8 mouse cellular contexts compared by ENCODE assay signal in the genomic region with DNA sequence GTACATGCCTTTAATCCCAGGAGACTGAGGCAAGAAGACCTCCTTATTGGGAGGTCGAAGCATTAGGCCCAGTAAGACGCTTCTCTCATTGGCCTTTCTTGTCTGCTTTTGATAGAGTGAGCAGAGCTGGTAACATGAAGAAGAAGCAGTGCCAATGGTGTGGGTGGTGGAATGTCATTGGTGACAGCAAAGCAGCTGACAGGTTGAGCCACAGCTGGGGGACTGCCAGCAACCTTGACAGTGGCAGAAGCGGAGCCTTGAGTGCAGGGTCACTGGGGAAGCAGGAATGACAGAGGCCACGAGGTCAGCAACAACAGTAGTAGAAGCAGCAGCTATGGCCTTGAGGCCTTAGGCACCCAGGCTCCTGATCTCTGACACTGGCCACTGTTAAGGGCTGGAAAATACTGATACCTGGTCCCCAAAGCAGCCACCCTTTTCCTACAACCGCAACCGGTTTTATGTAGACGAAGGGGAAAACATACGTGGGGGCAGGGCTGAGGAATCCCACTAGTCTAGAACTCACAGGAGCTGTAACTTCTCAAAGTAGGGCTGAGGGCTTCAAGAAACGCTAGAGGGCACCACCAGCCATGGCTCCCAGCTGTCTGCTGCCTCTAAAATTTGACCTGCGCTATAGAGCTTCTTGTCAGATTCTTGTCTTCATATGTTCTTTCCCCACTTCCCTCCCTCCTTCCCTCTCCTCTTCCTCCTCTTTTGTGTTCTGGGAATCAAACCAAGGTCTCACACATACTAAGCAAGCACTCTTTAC. TPM values are rescaled to one million over a fixed set of nuclear protein-coding genes. Genes with fewer than 3 reads are reported as not detected.
A peak's percentile ranks its signal among the peaks of the same experiment; 100 is the strongest.
DNase-seq lines count a peak whose midpoint lies in the region; ATAC-seq and TF ChIP-seq lines count a peak whose summit lies in the region.
"Had no signal": no experiment of that assay in that cellular context is flagged by ENCODE, and none has a peak within 500 bp of the region (broad histone marks: within the 10 kb centered on the region; RNA-seq: fewer than 3 reads in every experiment).

No protein-coding gene starts in this region.

- H3K27me3 ChIP-seq in limb, embryonic 11.5 days (ENCODE audit: control insufficient read depth, insufficient read depth, low read length): peaks cover 1% of the 10 kb centered on the region; the same call in 1 of the 2 replicates
- H3K27me3 ChIP-seq in limb, embryonic 10.5 days (ENCODE audit: low read depth, poor library complexity, severe bottlenecking): peaks cover 26% of the 10 kb centered on the region
- no peaks in the 10 kb centered on the region for H3K27me3 ChIP-seq in liver, embryonic 13.5 days
- no peaks in the 10 kb centered on the region for H3K27me3 ChIP-seq in spleen, adult 2 months (ENCODE audit: control insufficient read depth, insufficient read depth, low read length)

- TF ChIP-seq POLR2A in spleen, adult 2 months (IDR thresholded peaks at IDR 0.05; ENCODE audit: low read depth, low read length): no peak

- H3K9ac ChIP-seq in limb, embryonic 11.5 days (ENCODE audit: low read length): no peak overlapping the region
- peak overlapping the region; percentile 26; the same call in 1 of the 2 replicates for H3K9ac ChIP-seq in liver, embryonic 13.5 days
- H3K9ac ChIP-seq: hindbrain, embryonic 15.5 days had no signal

- no peaks in the 10 kb centered on the region for H3K36me3 ChIP-seq in limb, embryonic 11.5 days (ENCODE audit: control insufficient read depth, insufficient read depth, low read length)
- H3K36me3 ChIP-seq in limb, embryonic 10.5 days: no peaks in the 10 kb centered on the region
- H3K36me3 ChIP-seq in liver, embryonic 13.5 days: no peaks in the 10 kb centered on the region
- no peaks in the 10 kb centered on the region for H3K36me3 ChIP-seq in spleen, adult 2 months (ENCODE audit: control insufficient read depth, insufficient read depth, low read length)
- H3K36me3 ChIP-seq: hindbrain, embryonic 15.5 days had no signal

- H3K4me2 ChIP-seq in limb, embryonic 11.5 days (ENCODE audit: low read depth, severe bottlenecking): no peak overlapping the region
- no peak overlapping the region for H3K4me2 ChIP-seq in liver, embryonic 13.5 days
- H3K4me2 ChIP-seq: hindbrain, embryonic 15.5 days had no signal

- H3K4me1 ChIP-seq in limb, embryonic 11.5 days (ENCODE audit: control insufficient read depth, insufficient read depth, low read length): no peaks in the 10 kb centered on the region
- no peaks in the 10 kb centered on the region for H3K4me1 ChIP-seq in limb, embryonic 10.5 days
- peaks cover 61% of the 10 kb centered on the region for H3K4me1 ChIP-seq in liver, embryonic 13.5 days (replicated peaks)
- H3K4me1 ChIP-seq in spleen, adult 2 months (ENCODE audit: control insufficient read depth, insufficient read depth, insufficient read length): no peaks in the 10 kb centered on the region

- no peak overlapping the region for H3K27ac ChIP-seq in limb, embryonic 11.5 days (replicated peaks; ENCODE audit: low read depth, low read length)
- no peak overlapping the region for H3K27ac ChIP-seq in limb, embryonic 10.5 days
- peak overlapping the region; percentile 64 for H3K27ac ChIP-seq in liver, embryonic 13.5 days
- H3K27ac ChIP-seq in spleen, adult 2 months (ENCODE audit: insufficient read depth, low read length): no peak overlapping the region
- H3K27ac ChIP-seq: hindbrain, embryonic 15.5 days had no signal

- no peak for ATAC-seq in limb, embryonic 11.5 days (ENCODE audit: insufficient number of reproducible peaks, low FRiP score, low TSS enrichment, low read depth)
- peak; percentile 47 for ATAC-seq in liver, embryonic 13.5 days (ENCODE audit: low read depth)

- whole genome bisulfite sequencing in limb, embryonic 11.5 days: 40% methylated on average over 10 of the region's 10 CpGs
- WGBS in limb, embryonic 10.5 days: 33% methylated on average over 10 of the region's 10 CpGs
- 18% methylated on average over 10 of the region's 10 CpGs for WGBS in liver, embryonic 13.5 days (ENCODE audit: insufficient replicate concordance)
- WGBS in spleen, adult 2 months: 44% methylated on average over 10 of the region's 10 CpGs

- TF ChIP-seq CTCF in spleen, adult 2 months (IDR thresholded peaks at IDR 0.05; ENCODE audit: extremely low read depth, insufficient read depth, insufficient read length, insufficient replicate concordance): peak; percentile 63; the same call in 1 of the 2 replicates

- no peak overlapping the region for H3K4me3 ChIP-seq in limb, embryonic 11.5 days (ENCODE audit: low read depth, low read length)
- H3K4me3 ChIP-seq in limb, embryonic 10.5 days: no peak overlapping the region
- H3K4me3 ChIP-seq in liver, embryonic 13.5 days (replicated peaks): no peak overlapping the region
- no peak overlapping the region for H3K4me3 ChIP-seq in spleen, adult 2 months (ENCODE audit: extremely low read depth, insufficient read depth, insufficient read length)
- H3K4me3 ChIP-seq: hindbrain, embryonic 15.5 days had no signal

- H3K9me3 ChIP-seq in limb, embryonic 11.5 days (ENCODE audit: control insufficient read depth, low read length): no peaks in the 10 kb centered on the region
- H3K9me3 ChIP-seq in limb, embryonic 10.5 days (replicated peaks): no peaks in the 10 kb centered on the region
- H3K9me3 ChIP-seq in liver, embryonic 13.5 days (replicated peaks): no peaks in the 10 kb centered on the region
- H3K9me3 ChIP-seq: hindbrain, embryonic 15.5 days had no signal

- peak; percentile 53 for DNase-seq in limb, embryonic 11.5 days (ENCODE audit: low spot score)
- no peak for DNase-seq in limb, embryonic 10.5 days (ENCODE audit: low spot score)
- peak; percentile 70 for DNase-seq in NIH3T3 (ENCODE audit: low read depth)
- DNase-seq in c-Kit-positive CD71-positive TER-119-negative erythroid progenitor cells, embryonic 14.5 days (ENCODE audit: low read depth): peak; percentile 65
- peak; percentile 79 for DNase-seq in gonadal fat pad, adult 2 months (ENCODE audit: low read depth)
- DNase-seq in liver, embryonic 13.5 days: peak; percentile 53
- DNase-seq in spleen, adult 2 months (ENCODE audit: low read depth in 1 of 2, low spot score in 2 of 2): peak in 1 of 2 experiments; percentile 17

RNA-seq across cellular contexts. Expression of a gene that starts 20.9 kb away (rescaled TPM):
- not detected in 2 replicates for polyA plus RNA-seq in limb, embryonic 11.5 days (2014; fragmentation: Nextera tagmentation; extraction: Ambion mirVana)
- polyA plus RNA-seq in limb, embryonic 10.5 days (2016; fragmentation: Nextera tagmentation; extraction: Ambion mirVana): not detected in 2 replicates
- not detected in 2 replicates for polyA plus RNA-seq in gonadal fat pad, adult 2 months (2012; rRNA removed)
- not detected in 2 replicates for polyA plus RNA-seq in liver, embryonic 13.5 days (2015; fragmentation: Nextera tagmentation; extraction: Ambion mirVana)
- polyA plus RNA-seq in spleen, adult 2 months (2012; rRNA removed): not detected in 2 replicates
- polyA plus RNA-seq: hindbrain, embryonic 15.5 days had no signal

RNA-seq across cellular contexts. Expression of a gene that starts 32.3 kb away (rescaled TPM):
- polyA plus RNA-seq in limb, embryonic 11.5 days (2014; fragmentation: Nextera tagmentation; extraction: Ambion mirVana): 0.65 and 0.68 TPM in 2 replicates
- 0.11 and 0.48 TPM in 2 replicates for polyA plus RNA-seq in limb, embryonic 10.5 days (2016; fragmentation: Nextera tagmentation; extraction: Ambion mirVana)
- 4.6 and 6.6 TPM in 2 replicates for polyA plus RNA-seq in gonadal fat pad, adult 2 months (2012; rRNA removed)
- polyA plus RNA-seq in liver, embryonic 13.5 days (2015; fragmentation: Nextera tagmentation; extraction: Ambion mirVana): 0.54 and 0.59 TPM in 2 replicates
- 0.74 and 0.86 TPM in 2 replicates for polyA plus RNA-seq in spleen, adult 2 months (2012; rRNA removed)

RNA-seq across cellular contexts. Expression of a gene that starts 52.9 kb away (rescaled TPM):
- polyA plus RNA-seq in limb, embryonic 11.5 days (2014; fragmentation: Nextera tagmentation; extraction: Ambion mirVana): 31.8 and 35.3 TPM in 2 replicates
- 23.2 and 28.2 TPM in 2 replicates for polyA plus RNA-seq in limb, embryonic 10.5 days (2016; fragmentation: Nextera tagmentation; extraction: Ambion mirVana)
- 17.7 and 23.4 TPM in 2 replicates for polyA plus RNA-seq in gonadal fat pad, adult 2 months (2012; rRNA removed)
- polyA plus RNA-seq in liver, embryonic 13.5 days (2015; fragmentation: Nextera tagmentation; extraction: Ambion mirVana): 24.9 and 30.0 TPM in 2 replicates
- polyA plus RNA-seq in spleen, adult 2 months (2012; rRNA removed): 4.5 and 7.1 TPM in 2 replicates
